ENCODE assay signal across 8 mouse cellular contexts in genomic region chr7:45161612-45162473, GRCm38 (mm10). TPM values are rescaled to one million over a fixed set of nuclear protein-coding genes. Genes with fewer than 3 reads are reported as not detected.
A peak's percentile ranks its signal among the peaks of the same experiment; 100 is the strongest.
DNase-seq lines count a peak whose midpoint lies in the region; ATAC-seq and TF ChIP-seq lines count a peak whose summit lies in the region.

No protein-coding gene starts in this region.

- TF ChIP-seq CTCF in MEL (IDR thresholded peaks at IDR 0.05 in 2 of 3, conservative IDR thresholded peaks at IDR 0.05 in 1 of 3; ENCODE audit: control insufficient read depth in 1 of 3, insufficient read depth in 1 of 3, low read depth in 2 of 3, low read length in 3 of 3, poor library complexity in 1 of 3, severe bottlenecking in 1 of 3): peak; percentile 72 to 94 (median 82)

- H3K27me3 ChIP-seq in MEL (ENCODE audit: control insufficient read depth in 1 of 2, insufficient read depth in 2 of 2, low read length in 2 of 2): peaks cover 4 to 9% of the 10 kb centered on the region in 2 experiments
- H3K27me3 ChIP-seq in forebrain, embryonic 16.5 days (replicated peaks; ENCODE audit: control insufficient read depth, insufficient read depth, low read length): peaks cover 28% of the 10 kb centered on the region

- no peak; a peak in 1 of 4 replicates for TF ChIP-seq EP300 in MEL (IDR thresholded peaks at IDR 0.05; ENCODE audit: low read depth in 1 of 2, low read length in 2 of 2)

- peak; percentile 96 for DNase-seq in MEL (ENCODE audit: low read depth, low spot score)
- peak; percentile 97 to 99 for DNase-seq in cerebellum, adult 18-20 months
- peak; percentile 91 to 92 for DNase-seq in heart, postnatal 36 days
- DNase-seq in layer of hippocampus, adult 18-20 months (ENCODE audit: low spot score in 2 of 2): peak; percentile 97
- DNase-seq in lung, adult 18-20 months: peak; percentile 84 to 89
- peak; percentile 89 for DNase-seq in testis, postnatal 14 days (ENCODE audit: low spot score)

- peak overlapping the region; percentile 56 for H3K9ac ChIP-seq in MEL (ENCODE audit: control insufficient read depth, low read depth, low read length, poor library complexity, severe bottlenecking)
- H3K9ac ChIP-seq in forebrain, embryonic 16.5 days (replicated peaks; ENCODE audit: low read depth, low read length): no peak overlapping the region

- TF ChIP-seq RAD21 in MEL (IDR thresholded peaks at IDR 0.05; ENCODE audit: low read depth, low read length): peak; percentile 48

- H3K4me2 ChIP-seq in forebrain, embryonic 16.5 days (ENCODE audit: low read length): peak overlapping the region; percentile 55

- intact Hi-C loops in heart, postnatal 36 days (cut with DNase I): loop anchor here (1.0 to 2.0 kb wide), 2 partner anchors 36 to 137 kb away; no protein-coding TSS in a partner anchor

- no peaks in the 10 kb centered on the region for H3K9me3 ChIP-seq in MEL (replicated peaks; ENCODE audit: insufficient read depth, low read length)
- no peaks in the 10 kb centered on the region for H3K9me3 ChIP-seq in forebrain, embryonic 16.5 days (ENCODE audit: control insufficient read depth, low read length)

- TF ChIP-seq POLR2A in MEL (IDR thresholded peaks at IDR 0.05; ENCODE audit: control insufficient read depth in 1 of 2, insufficient read depth in 1 of 2, low read depth in 1 of 2, low read length in 2 of 2, poor library complexity in 1 of 2): no peak; a peak in 1 of 4 replicates

- peak overlapping the region; percentile 6 to 10; a peak in 1 of 4 replicates for H3K4me3 ChIP-seq in MEL (ENCODE audit: control insufficient read depth in 1 of 2, insufficient read depth in 1 of 2, low read depth in 2 of 2, low read length in 2 of 2)
- peak overlapping the region; percentile 38 for H3K4me3 ChIP-seq in forebrain, embryonic 16.5 days (replicated peaks; ENCODE audit: low read length)

- peak overlapping the region; percentile 49; the same call in 1 of the 2 replicates for H3K27ac ChIP-seq in MEL (ENCODE audit: control insufficient read depth, low read depth, low read length)
- H3K27ac ChIP-seq in forebrain, embryonic 16.5 days (ENCODE audit: low read length): 0 out of 2 replicates have a peak overlapping the region, but pooled peaks have one; percentile 25

- peak; percentile 92 for ATAC-seq in forebrain, embryonic 16.5 days
- ATAC-seq in neutrophil, adult 5-6 weeks (ENCODE audit: extremely low read depth, insufficient number of reproducible peaks, low FRiP score, poor library complexity, severe bottlenecking): peak; percentile 63

- no peaks in the 10 kb centered on the region; a peak in 2 of 4 replicates for H3K4me1 ChIP-seq in MEL (ENCODE audit: control insufficient read depth in 1 of 2, insufficient read depth in 2 of 2, low read length in 2 of 2)
- peaks cover 24% of the 10 kb centered on the region for H3K4me1 ChIP-seq in forebrain, embryonic 16.5 days (replicated peaks; ENCODE audit: control insufficient read depth, insufficient read depth, low read length)

- 4% methylated on average over 35 of the region's 35 CpGs for WGBS in forebrain, embryonic 16.5 days

- H3K79me2 ChIP-seq in MEL (ENCODE audit: control insufficient read depth, insufficient read depth, low read length, poor library complexity): no peaks in the 10 kb centered on the region

- peaks cover 0 to 4% of the 10 kb centered on the region in 2 experiments; a peak in 1 of 4 replicates for H3K36me3 ChIP-seq in MEL (ENCODE audit: control insufficient read depth in 1 of 2, insufficient read depth in 2 of 2, low read length in 2 of 2)
- no peaks in the 10 kb centered on the region; the same call in 1 of the 2 replicates for H3K36me3 ChIP-seq in forebrain, embryonic 16.5 days (ENCODE audit: control insufficient read depth, insufficient read depth)

TF ChIP-seq in MEL, 35 proteins besides CTCF, POLR2A, EP300 and RAD21 (continues in another document):
- no peak; the same call in none of the 2 replicates for TF ChIP-seq RCOR1 (IDR thresholded peaks at IDR 0.05; ENCODE audit: low read depth, low read length)
- peak; percentile 76; the same call in 1 of the 2 replicates for TF ChIP-seq BHLHE40 (IDR thresholded peaks at IDR 0.05; ENCODE audit: borderline replicate concordance, low read depth, low read length)
- no peak for TF ChIP-seq TBP (IDR thresholded peaks at IDR 0.05; ENCODE audit: low read depth, low read length)
- peak; percentile 86 for TF ChIP-seq SIN3A (IDR thresholded peaks at IDR 0.05; ENCODE audit: low read length)
- TF ChIP-seq MAFK (IDR thresholded peaks at IDR 0.05; ENCODE audit: borderline replicate concordance, low read depth, low read length): no peak
- TF ChIP-seq JUND (IDR thresholded peaks at IDR 0.05; ENCODE audit: low read depth, low read length): no peak
- no peak for TF ChIP-seq CHD1 (IDR thresholded peaks at IDR 0.05; ENCODE audit: low read depth, low read length)
- TF ChIP-seq TCF12 (IDR thresholded peaks at IDR 0.05; ENCODE audit: low read depth, low read length): peak; percentile 30; the same call in 1 of the 2 replicates
- TF ChIP-seq TAL1 (IDR thresholded peaks at IDR 0.05; ENCODE audit: low read length): no peak
- TF ChIP-seq NELFE (IDR thresholded peaks at IDR 0.05; ENCODE audit: low read depth, low read length): no peak
- TF ChIP-seq USF2 (IDR thresholded peaks at IDR 0.05; ENCODE audit: borderline replicate concordance in 1 of 2, insufficient read depth in 1 of 2, low read depth in 1 of 2, low read length in 2 of 2): no peak
- TF ChIP-seq ZKSCAN1 (IDR thresholded peaks at IDR 0.05; ENCODE audit: low read depth, low read length): no peak
- no peak for TF ChIP-seq POLR2AphosphoS5 (IDR thresholded peaks at IDR 0.05; ENCODE audit: borderline replicate concordance, low read depth, low read length)
- TF ChIP-seq HCFC1 (IDR thresholded peaks at IDR 0.05; ENCODE audit: low read depth, low read length): peak; percentile 95
- peak; percentile 7; the same call in 1 of the 2 replicates for TF ChIP-seq ELF1 (IDR thresholded peaks at IDR 0.05; ENCODE audit: low read depth, low read length)
- peak; percentile 56; the same call in 1 of the 2 replicates for TF ChIP-seq KAT2A (conservative IDR thresholded peaks at IDR 0.05; ENCODE audit: low read depth, low read length)
- no peak for TF ChIP-seq ZMIZ1 (IDR thresholded peaks at IDR 0.05; ENCODE audit: low read depth, low read length)
- 0 out of 2 replicates have a peak, but pooled peaks have one; percentile 26 for TF ChIP-seq NRF1 (IDR thresholded peaks at IDR 0.05; ENCODE audit: insufficient read depth, low read depth, low read length, poor library complexity, severe bottlenecking)
- TF ChIP-seq MXI1 (IDR thresholded peaks at IDR 0.05; ENCODE audit: low read depth, low read length): peak; percentile 88
- TF ChIP-seq ETS1 (IDR thresholded peaks at IDR 0.05; ENCODE audit: low read depth, low read length): peak; percentile 43; the same call in 1 of the 2 replicates
- TF ChIP-seq UBTF (IDR thresholded peaks at IDR 0.05; ENCODE audit: borderline replicate concordance, insufficient read depth, low read depth, low read length): no peak
- no peak; the same call in none of the 2 replicates for TF ChIP-seq MAZ (IDR thresholded peaks at IDR 0.05; ENCODE audit: low read depth, low read length)
- peak; percentile 89; the same call in 1 of the 2 replicates for TF ChIP-seq MYC (IDR thresholded peaks at IDR 0.05; ENCODE audit: low read depth, low read length)
- peak; percentile 69; the same call in 1 of the 2 replicates for TF ChIP-seq MAX (IDR thresholded peaks at IDR 0.05; ENCODE audit: low read length)

RNA-seq across cellular contexts. Expression of gene Slc17a7, which starts 1.9 kb away (rescaled TPM):
- total RNA-seq in MEL (2012; rRNA removed): 0.23 TPM in 2 replicates
- polyA plus RNA-seq in MEL (2012; ENCODE audit: insufficient read depth in 1 of 2, insufficient read length in 2 of 2, low read depth in 1 of 2, low replicate concordance in 2 of 2, missing spikeins in 1 of 2): 1 to 10 TPM in 1 of 2 experiments, not detected in 1; 1.0 TPM
- 20.1 and 22.8 TPM in 2 replicates for polyA plus RNA-seq in forebrain, embryonic 16.5 days (2015; fragmentation: Nextera tagmentation; extraction: Ambion mirVana)
- 10 to 100 TPM; 19.7 to 21.0 TPM for total RNA-seq in heart, postnatal 36 days (2021)
- total RNA-seq in layer of hippocampus, adult 18-20 months (2021): 1,000 to 10,000 TPM; 1,340 to 1,403 TPM
- not detected in 2 replicates for total RNA-seq in neutrophil, adult 5-6 weeks (2017)

RNA-seq across cellular contexts. Expression of gene Aldh16a1, which starts 7.5 kb away (rescaled TPM):
- total RNA-seq in MEL (2012; rRNA removed): 33.9 and 34.0 TPM in 2 replicates
- 10 to 100 TPM in 1 of 2 experiments, not detected in 1; 61.6 TPM for polyA plus RNA-seq in MEL (2012; ENCODE audit: insufficient read depth in 1 of 2, insufficient read length in 2 of 2, low read depth in 1 of 2, low replicate concordance in 2 of 2, missing spikeins in 1 of 2)
- 19.3 and 20.9 TPM in 2 replicates for polyA plus RNA-seq in forebrain, embryonic 16.5 days (2015; fragmentation: Nextera tagmentation; extraction: Ambion mirVana)
- total RNA-seq in heart, postnatal 36 days (2021): 10 to 100 TPM; 20.6 to 22.8 TPM
- 10 to 100 TPM; 11.4 to 16.3 TPM for total RNA-seq in layer of hippocampus, adult 18-20 months (2021)
- 38.3 and 39.7 TPM in 2 replicates for total RNA-seq in neutrophil, adult 5-6 weeks (2017)

RNA-seq across cellular contexts. Expression of gene Pih1d1, which starts 7.7 kb away (rescaled TPM):
- 119 and 141 TPM in 2 replicates for total RNA-seq in MEL (2012; rRNA removed)
- polyA plus RNA-seq in MEL (2012; ENCODE audit: insufficient read depth in 1 of 2, insufficient read length in 2 of 2, low read depth in 1 of 2, low replicate concordance in 2 of 2, missing spikeins in 1 of 2): 100 to 1,000 TPM in 1 of 2 experiments, not detected in 1; 148 TPM
- polyA plus RNA-seq in forebrain, embryonic 16.5 days (2015; fragmentation: Nextera tagmentation; extraction: Ambion mirVana): 84.2 and 90.2 TPM in 2 replicates
- 10 to 100 TPM; 41.8 to 43.1 TPM for total RNA-seq in heart, postnatal 36 days (2021)
- 10 to 100 TPM; 43.2 to 44.5 TPM for total RNA-seq in layer of hippocampus, adult 18-20 months (2021)
- 33.4 and 38.5 TPM in 2 replicates for total RNA-seq in neutrophil, adult 5-6 weeks (2017)

RNA-seq across cellular contexts. Expression of gene Gfy, which starts 17.5 kb away (rescaled TPM):
- not detected in 2 replicates for total RNA-seq in MEL (2012; rRNA removed)
- polyA plus RNA-seq in MEL (2012; ENCODE audit: insufficient read depth in 1 of 2, insufficient read length in 2 of 2, low read depth in 1 of 2, low replicate concordance in 2 of 2, missing spikeins in 1 of 2): not detected
- polyA plus RNA-seq in forebrain, embryonic 16.5 days (2015; fragmentation: Nextera tagmentation; extraction: Ambion mirVana): 0.51 TPM in 1 of 2 replicates, not detected in the other
- total RNA-seq in heart, postnatal 36 days (2021): not detected
- under 1 TPM in 1 of 2 experiments, not detected in 1; 0.18 TPM for total RNA-seq in layer of hippocampus, adult 18-20 months (2021)
- total RNA-seq in neutrophil, adult 5-6 weeks (2017): not detected in 2 replicates

RNA-seq across cellular contexts. Expression of gene Pth2, which starts 19.0 kb away (rescaled TPM):
- not detected in 2 replicates for total RNA-seq in MEL (2012; rRNA removed)
- polyA plus RNA-seq in MEL (2012; ENCODE audit: insufficient read depth in 1 of 2, insufficient read length in 2 of 2, low read depth in 1 of 2, low replicate concordance in 2 of 2, missing spikeins in 1 of 2): not detected
- 0.63 TPM in 1 of 2 replicates, not detected in the other for polyA plus RNA-seq in forebrain, embryonic 16.5 days (2015; fragmentation: Nextera tagmentation; extraction: Ambion mirVana)
- not detected for total RNA-seq in heart, postnatal 36 days (2021)
- total RNA-seq in layer of hippocampus, adult 18-20 months (2021): not detected
- not detected in 2 replicates for total RNA-seq in neutrophil, adult 5-6 weeks (2017)

Comparison
In these comparisons a context has a peak if more than half of its experiments do, and no peak if none do; other contexts are left out.
1. Peak in every context shown above with its lines: DNase-seq, ATAC-seq, H3K4me3 ChIP-seq and H3K27ac ChIP-seq.
2. RNA of gene Slc17a7, which starts 1.9 kb away (total RNA-seq): 1,340 to 1,403 TPM in layer of hippocampus, adult 18-20 months; 19.7 to 21.0 TPM in heart, postnatal 36 days, 0.23 TPM in MEL and not detected in neutrophil, adult 5-6 weeks; every median in the first group is over 10 times any median in the second.